Mouse (Mus musculus): ENCODE data around the gene Kmo.

DNA sequence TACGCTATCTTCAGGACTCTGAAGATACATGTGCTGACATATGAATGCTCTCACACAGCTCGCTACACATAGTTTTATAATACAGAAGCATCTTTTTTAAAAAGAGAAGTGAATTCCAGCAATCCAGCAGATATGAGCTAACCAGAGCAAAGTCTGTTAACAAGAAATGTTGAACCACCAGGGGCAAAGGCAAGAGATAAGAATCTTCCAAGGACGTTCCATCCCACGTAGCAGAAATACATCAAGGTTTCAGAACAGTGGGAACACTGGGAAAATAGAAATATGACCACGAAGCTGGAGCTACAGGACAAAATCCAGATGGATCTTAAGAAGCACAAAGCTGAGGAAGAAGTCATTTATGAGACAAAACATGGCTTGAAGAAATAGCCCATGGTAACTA is 10.2 kb downstream of the Kmo start:
- no peak for TF ChIP-seq GATA1 (IDR thresholded peaks at IDR 0.05; ENCODE audit: borderline replicate concordance, low read length)
- no peak for TF ChIP-seq FLI1 (IDR thresholded peaks at IDR 0.05; ENCODE audit: low read length)

Data from megakaryocyte, embryonic 14.5 days (primary cell).